Mouse (Mus musculus) midbrain, embryonic 10.5 days (tissue): ENCODE data around the gene Pnrc2. TPM values are rescaled to one million over a fixed set of nuclear protein-coding genes. Genes with fewer than 3 reads are reported as not detected.

Experiments used
- DNase-seq: peaks from one replicate; pipeline ENCODE4 v3.0.0-alpha.2; 2017; ENCODE audit warnings: low spot score
- H3K27ac ChIP-seq: fragments of 300-500 bp; sonication (generic); replicated peaks from 2 replicates; pipeline ENCODE4 v1.5.1; 2016; ENCODE audit warnings: mild to moderate bottlenecking
- H3K27me3 ChIP-seq: fragments of 300-500 bp; sonication (generic); 2 replicates; pipeline ENCODE4 v1.6.1; 2016; ENCODE audit warnings: low read depth, mild to moderate bottlenecking; ENCODE audit not compliant: poor library complexity, severe bottlenecking
- H3K36me3 ChIP-seq: fragments of 300-500 bp; sonication (generic); 2 replicates; pipeline ENCODE4 v1.6.1; 2016; ENCODE audit warnings: mild to moderate bottlenecking, moderate library complexity
- H3K4me1 ChIP-seq: fragments of 300-500 bp; sonication (generic); 2 replicates; pipeline ENCODE4 v1.6.1; 2016
- H3K4me3 ChIP-seq: fragments of 300-500 bp; sonication (generic); 2 replicates; pipeline ENCODE4 v1.5.1; 2016; ENCODE audit warnings: mild to moderate bottlenecking, moderate library complexity
- H3K9me3 ChIP-seq: fragments of 300-500 bp; sonication (generic); replicated peaks from 2 replicates; pipeline ENCODE4 v1.6.1; 2016; ENCODE audit warnings: mild to moderate bottlenecking
- WGBS: fragments of 180-500 bp; shearing (Covaris S2); methylation state at CpG from one replicate; pipeline ENCODE4 v1.1.7; 2016; 5-methylcytosine and 5-hydroxymethylcytosine counted together
- polyA plus RNA-seq: library from polyadenylated mRNA; unstranded; fragments of >200 nt; fragmentation: Nextera tagmentation; extraction: Ambion mirVana; gene quantifications from 2 replicates; pipeline ENCODE4 v1.2.1, GENCODE M21; 2016

The Pnrc2 gene
- polyA plus RNA-seq, 1 experiment from 2014 or later: 225 TPM

DNA sequence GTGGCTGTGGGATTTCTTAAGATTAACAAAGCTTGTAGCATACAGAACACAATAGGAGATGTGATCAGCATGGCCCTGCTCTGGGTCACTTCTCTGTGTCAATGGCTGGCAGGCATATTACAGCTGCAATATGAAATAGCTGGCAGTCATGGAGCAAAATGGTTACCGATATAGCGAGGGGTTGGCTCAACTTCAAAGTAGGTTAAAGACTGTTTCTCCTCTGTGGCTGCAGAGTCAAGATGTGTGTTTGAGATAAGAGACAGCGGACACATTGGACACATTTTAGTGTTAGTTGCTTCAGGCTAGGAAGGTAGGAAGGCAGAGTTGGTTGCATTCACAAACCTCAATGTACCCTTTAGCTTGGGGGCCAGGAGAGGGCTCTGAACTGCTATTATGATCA lies 33.0 kb upstream of the Pnrc2 start:
- 95% methylated on average over 3 of the region's 3 CpGs for WGBS
- H3K36me3 ChIP-seq: no peaks in the 10 kb centered on the region
- no peaks in the 10 kb centered on the region for H3K27me3 ChIP-seq
- H3K4me1 ChIP-seq: peaks cover 4% of the 10 kb centered on the region; the same call in 1 of the 2 replicates
- H3K4me3 ChIP-seq: no peak overlapping the region
- H3K27ac ChIP-seq: no peak overlapping the region
- H3K9me3 ChIP-seq: no peaks in the 10 kb centered on the region
- no peak for DNase-seq

DNA sequence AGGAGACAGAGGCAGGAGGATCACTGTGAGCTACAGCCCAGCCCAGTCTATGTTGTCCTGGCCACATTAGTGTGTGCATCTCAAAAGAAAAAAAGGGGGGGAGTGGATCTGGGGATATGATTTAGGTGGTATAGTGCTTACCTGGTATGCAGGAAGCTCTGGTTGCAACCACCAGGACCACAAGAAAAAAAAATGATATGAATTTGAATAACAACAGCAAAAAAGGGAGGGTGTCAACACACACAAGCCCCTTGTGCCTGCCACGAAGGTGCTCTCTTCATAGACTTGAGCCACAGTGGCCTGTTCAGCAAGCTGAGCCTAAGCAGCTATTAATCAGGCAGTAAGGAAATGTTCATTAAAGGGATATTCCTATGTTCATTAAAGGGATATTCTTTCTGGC lies 31.2 kb upstream of the Pnrc2 start:
- no peak overlapping the region for H3K27ac ChIP-seq
- H3K4me1 ChIP-seq: no peaks in the 10 kb centered on the region
- no peaks in the 10 kb centered on the region for H3K36me3 ChIP-seq
- H3K4me3 ChIP-seq: no peak overlapping the region
- H3K9me3 ChIP-seq: no peaks in the 10 kb centered on the region
- DNase-seq: no peak
- 74% methylated on average over 1 of the region's 1 CpGs for WGBS
- H3K27me3 ChIP-seq: no peaks in the 10 kb centered on the region

DNA sequence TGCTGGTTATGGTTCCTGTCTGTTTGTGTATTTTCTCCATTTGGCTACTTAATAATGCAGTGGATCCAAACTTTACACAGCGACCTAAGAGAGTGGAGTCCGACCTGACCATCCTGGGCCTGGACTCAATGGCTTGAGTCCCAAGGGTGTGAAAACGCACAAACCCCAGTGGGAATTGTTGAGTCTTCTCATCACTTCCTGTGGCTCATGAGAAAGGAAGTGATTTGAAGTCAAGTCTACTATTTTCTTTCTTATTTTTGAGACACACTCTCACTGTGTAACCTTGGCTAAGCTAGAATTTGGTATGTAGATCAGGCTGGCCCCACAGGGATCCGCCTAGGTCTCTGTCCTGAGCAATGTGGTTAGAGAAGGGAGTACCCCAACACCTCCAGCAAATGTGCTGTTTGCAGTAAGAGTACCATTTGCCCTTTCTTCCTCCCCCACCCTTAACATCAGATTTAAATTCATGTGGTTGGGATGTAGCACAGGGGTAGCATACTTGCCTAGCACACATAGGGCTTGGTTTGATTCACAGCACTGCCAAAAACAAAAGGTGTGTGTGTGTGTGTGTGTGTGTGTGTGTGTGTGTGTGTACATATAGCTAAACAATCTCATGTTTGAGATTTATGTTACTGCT lies 29.1 kb upstream of the Pnrc2 start:
- no peaks in the 10 kb centered on the region for H3K9me3 ChIP-seq
- H3K27ac ChIP-seq: no peak overlapping the region
- no peaks in the 10 kb centered on the region for H3K27me3 ChIP-seq
- no peak overlapping the region for H3K4me3 ChIP-seq
- WGBS: 87% methylated on average over 4 of the region's 4 CpGs
- DNase-seq: no peak
- no peaks in the 10 kb centered on the region for H3K36me3 ChIP-seq
- no peaks in the 10 kb centered on the region for H3K4me1 ChIP-seq

DNA sequence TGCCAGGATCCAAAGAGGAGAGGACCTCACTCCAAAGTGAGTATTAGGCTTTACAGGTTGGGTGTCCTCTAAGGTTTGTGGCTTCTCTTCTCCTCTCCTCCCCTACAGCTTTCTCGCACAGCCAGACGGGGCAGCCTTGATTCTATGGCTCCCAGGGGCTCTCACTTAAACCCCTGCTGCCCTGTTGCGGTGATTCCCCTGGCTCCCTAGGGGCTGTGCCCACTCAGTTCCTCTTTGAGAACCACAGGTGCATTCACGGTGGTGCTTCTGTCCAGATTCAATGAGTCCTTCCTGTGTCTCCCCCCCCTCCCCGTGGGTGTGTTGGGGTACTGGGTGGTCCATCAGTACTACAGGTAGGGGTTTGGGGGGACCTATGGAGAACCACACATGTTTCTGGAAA lies 26.4 kb upstream of the Pnrc2 start:
- Histone ChIP-seq H3K9me3 (no peaks in the 10 kb centered on the region), H3K27ac (no peak overlapping the region), H3K4me1 (0 out of 2 replicates have a peak, but pooled peaks cover 4% of the 10 kb centered on the region), H3K4me3 (no peak overlapping the region), H3K36me3 (no peaks in the 10 kb centered on the region), H3K27me3 (no peaks in the 10 kb centered on the region)
- WGBS: 83% methylated on average over 5 of the region's 5 CpGs
- DNase-seq: no peak

DNA sequence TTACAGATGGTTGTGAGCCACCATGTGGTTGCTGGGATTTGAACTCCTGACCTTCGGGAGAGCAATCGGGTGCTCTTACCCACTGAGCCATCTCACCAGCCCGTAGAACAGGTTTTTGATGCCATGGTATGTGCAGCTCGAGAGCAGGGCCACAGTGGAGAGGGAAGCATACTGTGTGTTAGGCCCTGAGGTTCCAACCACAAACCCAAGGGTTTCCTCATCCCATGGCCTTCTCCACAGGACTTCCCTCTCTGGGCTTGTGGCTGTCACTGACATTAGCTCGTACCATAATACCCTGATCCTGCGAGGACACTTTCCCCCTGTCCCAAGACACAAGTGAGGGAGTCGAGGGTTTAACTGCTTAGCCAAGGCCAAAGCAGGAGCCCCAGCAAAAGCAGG lies 25.4 kb upstream of the Pnrc2 start:
- H3K27me3 ChIP-seq: no peaks in the 10 kb centered on the region
- H3K4me3 ChIP-seq: no peak overlapping the region
- H3K36me3 ChIP-seq: no peaks in the 10 kb centered on the region
- 88% methylated on average over 7 of the region's 7 CpGs for WGBS
- H3K4me1 ChIP-seq: 0 out of 2 replicates have a peak, but pooled peaks cover 5% of the 10 kb centered on the region
- DNase-seq: no peak
- H3K9me3 ChIP-seq: no peaks in the 10 kb centered on the region
- H3K27ac ChIP-seq: no peak overlapping the region

DNA sequence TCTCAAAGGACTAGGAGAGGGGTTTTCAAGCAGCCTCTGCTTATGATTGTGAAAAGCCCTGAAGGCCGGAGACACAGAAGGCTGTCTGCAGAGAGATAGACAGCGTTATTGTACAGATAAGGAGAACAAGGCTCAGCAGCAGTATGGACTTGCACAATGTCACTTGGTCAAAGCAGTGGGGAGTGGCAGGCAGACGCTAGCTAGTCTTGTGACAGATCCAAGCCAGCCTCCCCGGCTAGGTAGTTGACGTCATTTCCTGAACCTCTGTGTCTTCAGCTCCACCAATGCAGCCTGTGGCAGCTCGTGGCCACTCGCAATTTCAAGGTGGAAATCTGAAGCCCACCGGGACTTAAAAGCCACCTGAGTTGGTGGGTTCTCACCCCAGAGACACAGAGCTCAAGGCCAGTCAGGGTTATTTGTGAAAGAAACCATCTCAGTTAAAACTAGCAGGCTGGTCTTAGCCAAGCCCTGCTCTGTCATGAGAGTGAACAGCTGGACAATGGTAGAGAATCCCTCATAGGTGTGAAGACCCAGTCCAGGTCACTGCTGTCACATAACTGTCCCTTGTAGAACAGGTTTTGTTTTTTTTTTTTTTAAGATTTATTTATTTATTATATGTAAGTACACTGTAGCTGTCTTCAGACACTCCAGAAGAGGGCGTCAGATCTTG lies 24.9 kb upstream of the Pnrc2 start:
- H3K27me3 ChIP-seq: no peaks in the 10 kb centered on the region
- H3K36me3 ChIP-seq: no peaks in the 10 kb centered on the region
- no peak for DNase-seq
- no peaks in the 10 kb centered on the region for H3K9me3 ChIP-seq
- H3K27ac ChIP-seq: 0 out of 2 replicates have a peak overlapping the region, but pooled peaks have one; percentile 23
- WGBS: 86% methylated on average over 9 of the region's 9 CpGs
- H3K4me3 ChIP-seq: no peak overlapping the region
- H3K4me1 ChIP-seq: 0 out of 2 replicates have a peak, but pooled peaks cover 5% of the 10 kb centered on the region

DNA sequence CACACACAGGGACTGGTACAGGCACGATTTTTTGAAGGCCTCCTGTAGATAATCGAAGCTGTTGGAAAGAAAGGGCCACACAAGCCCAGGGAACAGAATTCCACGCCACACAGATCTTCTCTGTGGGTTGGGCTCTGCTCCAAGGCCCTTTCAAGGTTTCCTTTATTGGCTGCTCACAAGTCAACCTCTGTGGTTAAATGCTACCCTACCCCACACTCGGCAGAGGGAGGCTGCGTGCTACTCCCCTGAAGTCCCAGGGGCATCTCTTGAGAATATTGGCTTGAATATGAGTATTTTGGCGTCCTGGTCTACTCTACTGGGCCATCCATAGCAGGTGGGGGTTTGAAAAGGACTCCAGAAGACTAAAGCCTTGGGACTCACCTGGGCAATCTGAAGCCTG lies 22.5 kb upstream of the Pnrc2 start:
- DNase-seq: no peak

DNA sequence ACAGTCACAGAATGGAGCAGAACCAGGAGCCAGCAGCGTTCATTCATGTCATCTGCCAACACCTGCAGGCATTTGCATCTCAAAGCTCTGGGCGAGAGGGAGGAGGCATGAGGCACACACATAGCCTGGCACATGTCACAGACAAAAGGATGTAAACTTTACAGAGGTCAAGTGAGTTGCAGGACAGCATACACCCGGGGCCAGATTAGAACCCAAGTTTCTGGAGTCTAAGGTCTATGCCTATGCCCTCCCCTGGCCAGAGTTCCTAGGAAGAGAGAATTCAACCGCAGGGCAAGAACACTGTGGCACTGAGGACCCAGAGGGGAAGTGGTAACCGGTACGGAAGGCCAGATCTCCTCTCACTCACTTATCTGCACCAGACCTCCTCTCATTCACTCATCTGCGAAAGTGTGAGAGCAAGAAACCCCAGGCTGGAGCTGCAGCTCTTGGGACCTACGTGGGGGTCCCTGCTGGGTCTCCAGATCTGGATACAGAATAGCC lies 21.5 kb upstream of the Pnrc2 start, which contains the start of gene Cnr2:
Gene Cnr2, plus strand, starts transcription at position 324 of the 501 bp plus-strand sequence.
- 59% methylated on average over 8 of the region's 8 CpGs for WGBS

More for the DNA sequence above, 22.5 kb upstream of the Pnrc2 start:
- no peaks in the 10 kb centered on the region for H3K27me3 ChIP-seq
- 0 out of 2 replicates have a peak, but pooled peaks cover 5% of the 10 kb centered on the region for H3K4me1 ChIP-seq
- WGBS: 88% methylated on average over 6 of the region's 6 CpGs
- H3K9me3 ChIP-seq: no peaks in the 10 kb centered on the region
- no peak overlapping the region for H3K4me3 ChIP-seq
- H3K36me3 ChIP-seq: no peaks in the 10 kb centered on the region
- H3K27ac ChIP-seq: no peak overlapping the region

DNA sequence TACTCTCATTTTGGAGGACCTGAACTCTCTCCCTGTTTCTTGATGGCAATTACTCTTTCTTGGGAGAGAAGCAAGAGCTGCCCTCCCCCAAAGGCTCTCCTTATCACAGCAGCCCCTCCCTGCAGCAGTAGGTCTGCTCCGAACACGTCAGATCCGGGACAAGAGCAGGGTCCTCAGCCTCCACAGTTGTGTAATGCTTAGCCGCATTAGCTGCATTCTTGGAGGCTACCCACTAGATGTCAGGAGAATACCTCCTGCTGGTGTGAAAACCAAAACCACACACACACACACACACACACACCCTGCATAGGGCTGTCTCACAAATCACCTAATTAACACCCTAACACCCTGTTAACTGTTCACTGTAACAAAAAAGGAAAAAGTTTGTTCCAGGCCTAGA lies 19.2 kb upstream of the Pnrc2 start:
- Histone ChIP-seq H3K4me3 (no peak overlapping the region), H3K4me1 (0 out of 2 replicates have a peak, but pooled peaks cover 5% of the 10 kb centered on the region), H3K9me3 (no peaks in the 10 kb centered on the region), H3K36me3 (no peaks in the 10 kb centered on the region), H3K27ac (no peak overlapping the region), H3K27me3 (no peaks in the 10 kb centered on the region)
- WGBS: 75% methylated on average over 4 of the region's 4 CpGs
- DNase-seq: no peak

More for the DNA sequence above, 21.5 kb upstream of the Pnrc2 start, which contains the start of gene Cnr2:
- Histone ChIP-seq H3K9me3 (no peaks in the 10 kb centered on the region), H3K4me3 (no peak within 1 kb of the TSS), H3K4me1 (0 out of 2 replicates have a peak, but pooled peaks cover 5% of the 10 kb centered on the region), H3K36me3 (no peaks in the 10 kb centered on the region), H3K27ac (0 out of 2 replicates have a peak within 1 kb of the TSS, but pooled peaks have one; percentile 13), H3K27me3 (no peaks in the 10 kb centered on the region)
- DNase-seq: no peak

DNA sequence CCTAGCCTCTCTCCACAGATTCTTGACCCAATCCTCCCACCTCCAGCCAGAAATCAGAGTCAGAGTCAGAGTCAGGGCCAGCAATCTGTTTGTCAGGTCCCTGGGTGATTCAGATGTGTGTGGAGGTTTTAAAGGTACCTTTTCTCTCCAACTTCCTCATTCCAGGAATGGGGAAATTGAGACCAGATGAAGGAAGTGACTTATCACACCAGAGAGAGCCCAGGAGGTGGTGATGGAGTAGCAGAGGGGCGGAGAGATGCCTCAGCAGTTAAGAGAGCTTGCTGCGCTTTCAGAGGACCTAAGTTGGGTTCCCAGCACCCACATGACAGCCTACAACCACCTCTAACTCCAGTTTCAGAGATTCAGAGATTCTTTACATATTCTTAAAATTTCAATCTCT lies 17.9 kb upstream of the Pnrc2 start:
- H3K36me3 ChIP-seq: no peaks in the 10 kb centered on the region
- 0 out of 2 replicates have a peak, but pooled peaks cover 5% of the 10 kb centered on the region for H3K4me1 ChIP-seq
- no peak overlapping the region for H3K4me3 ChIP-seq
- H3K27me3 ChIP-seq: no peaks in the 10 kb centered on the region
- H3K9me3 ChIP-seq: no peaks in the 10 kb centered on the region
- WGBS: 78% methylated on average over 2 of the region's 2 CpGs
- DNase-seq: no peak
- H3K27ac ChIP-seq: no peak overlapping the region

DNA sequence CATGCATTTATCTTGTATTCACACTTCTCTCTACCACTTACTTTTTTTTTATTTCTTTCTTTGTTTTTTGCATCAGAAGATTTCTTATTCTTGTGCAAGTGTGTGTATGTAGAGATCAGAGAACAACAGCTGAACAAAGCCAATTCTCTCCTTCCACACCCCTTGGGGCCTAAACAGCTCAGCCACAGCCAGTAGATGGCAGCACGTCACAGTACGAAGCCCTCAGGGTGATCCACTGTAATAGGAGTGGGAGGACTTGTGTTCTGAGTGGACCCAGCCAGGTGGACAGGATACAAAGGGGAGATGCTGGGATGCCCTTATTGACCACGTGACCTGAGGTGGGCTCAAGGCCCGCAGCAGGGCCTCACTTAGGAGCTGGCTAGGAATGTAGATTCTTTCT lies 16.2 kb upstream of the Pnrc2 start:
- no peaks in the 10 kb centered on the region for H3K4me1 ChIP-seq
- no peaks in the 10 kb centered on the region for H3K36me3 ChIP-seq
- no peak overlapping the region for H3K4me3 ChIP-seq
- peak; percentile 59 for DNase-seq
- H3K9me3 ChIP-seq: no peaks in the 10 kb centered on the region
- 7% methylated on average over 4 of the region's 4 CpGs for WGBS
- no peaks in the 10 kb centered on the region for H3K27me3 ChIP-seq
- H3K27ac ChIP-seq: no peak overlapping the region

DNA sequence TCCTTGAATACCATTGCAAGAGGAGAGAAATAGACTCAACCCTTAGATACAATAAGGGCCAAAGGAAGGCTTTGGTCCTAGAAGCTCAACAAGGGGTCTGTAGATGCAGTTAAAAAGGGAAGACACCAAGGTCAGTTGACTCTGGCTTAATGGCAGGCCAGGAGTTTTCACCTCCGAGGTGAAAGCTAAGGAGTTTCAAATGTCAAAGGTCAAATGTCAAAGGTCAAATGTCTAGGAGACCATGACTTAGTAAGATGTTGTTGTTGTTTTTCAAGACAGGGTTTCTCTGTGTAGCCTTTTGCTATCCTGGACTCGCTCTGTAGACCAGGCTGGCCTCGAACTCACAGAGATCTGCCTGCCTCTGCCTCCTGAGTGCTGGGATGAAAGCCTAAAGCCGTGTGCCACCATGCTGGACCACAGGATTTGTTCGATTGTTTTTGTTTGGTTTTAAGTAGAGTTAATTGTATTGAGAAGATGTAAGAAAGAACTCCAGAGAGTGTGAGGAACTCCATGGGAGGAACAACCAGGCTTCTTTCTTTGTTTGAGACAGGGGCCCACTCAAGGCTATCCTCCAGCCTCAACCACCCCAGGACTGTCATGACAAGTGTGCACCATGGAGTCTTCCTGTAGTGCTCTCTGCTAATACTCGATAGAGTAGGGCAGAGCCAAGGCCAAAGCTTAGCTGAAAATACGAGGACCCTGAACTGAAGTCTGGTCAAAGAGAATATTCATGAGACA lies 15.7 kb upstream of the Pnrc2 start:
- DNase-seq: no peak
- Histone ChIP-seq H3K36me3 (no peaks in the 10 kb centered on the region), H3K9me3 (no peaks in the 10 kb centered on the region), H3K4me3 (no peak overlapping the region), H3K4me1 (peaks cover 5% of the 10 kb centered on the region), H3K27ac (no peak overlapping the region), H3K27me3 (no peaks in the 10 kb centered on the region)
- 81% methylated on average over 7 of the region's 7 CpGs for WGBS
